Mouse (Mus musculus) limb, embryonic 12.5 days (tissue): ENCODE results near the gene Tsga10ip. TPM values are rescaled to one million over a fixed set of nuclear protein-coding genes. Genes with fewer than 3 reads are reported as not detected.

Experiments
- ATAC-seq: fragments of 200-750 bp; cut with Nextera tagmentation; 2 replicates; pipeline ENCODE4 v1.8.0; 2017; ENCODE audit warnings: low read depth, moderate TSS enrichment; ENCODE audit not compliant: insufficient number of reproducible peaks, insufficient read depth, low FRiP score, low TSS enrichment
- H3K27ac ChIP-seq: fragments of 300-500 bp; sonication (generic); 2 replicates; pipeline ENCODE4 v1.5.1; 2016; ENCODE audit warnings: mild to moderate bottlenecking, moderate library complexity
- H3K27me3 ChIP-seq: fragments of 300-500 bp; sonication (generic); 2 replicates; pipeline ENCODE4 v1.6.1; 2016; ENCODE audit warnings: mild to moderate bottlenecking, moderate library complexity
- H3K36me3 ChIP-seq: fragments of 300-500 bp; sonication (generic); 2 replicates; pipeline ENCODE4 v1.6.1; 2016; ENCODE audit warnings: mild to moderate bottlenecking, moderate library complexity
- H3K4me1 ChIP-seq: fragments of 300-500 bp; sonication (generic); replicated peaks from 2 replicates; pipeline ENCODE4 v1.6.1; 2016
- H3K4me2 ChIP-seq: fragments of 300-500 bp; sonication (generic); 2 replicates; pipeline ENCODE4 v1.6.1; 2016; ENCODE audit warnings: mild to moderate bottlenecking, moderate library complexity
- H3K4me3 ChIP-seq: fragments of 300-500 bp; sonication (generic); replicated peaks from 2 replicates; pipeline ENCODE4 v1.5.1; 2016; ENCODE audit warnings: mild to moderate bottlenecking
- H3K9ac ChIP-seq: fragments of 300-500 bp; sonication (generic); replicated peaks from 2 replicates; pipeline ENCODE4 v1.6.1; 2016; ENCODE audit warnings: mild to moderate bottlenecking, moderate library complexity
- H3K9me3 ChIP-seq: fragments of 300-500 bp; sonication (generic); 2 replicates; pipeline ENCODE4 v1.6.1; 2016; ENCODE audit warnings: mild to moderate bottlenecking, moderate library complexity
- WGBS: fragments of 180-500 bp; shearing (Covaris S2); methylation state at CpG from one replicate; pipeline ENCODE4 v1.1.7; 2016; 5-methylcytosine and 5-hydroxymethylcytosine counted together
- polyA plus RNA-seq: library from polyadenylated mRNA; unstranded; fragments of >200 nt; fragmentation: Nextera tagmentation; extraction: Ambion mirVana; gene quantifications from 2 replicates; pipeline ENCODE4 v1.2.1, GENCODE M21; 2016

The Tsga10ip gene
- polyA plus RNA-seq, 1 experiment from 2014 or later: 0.20 TPM

DNA sequence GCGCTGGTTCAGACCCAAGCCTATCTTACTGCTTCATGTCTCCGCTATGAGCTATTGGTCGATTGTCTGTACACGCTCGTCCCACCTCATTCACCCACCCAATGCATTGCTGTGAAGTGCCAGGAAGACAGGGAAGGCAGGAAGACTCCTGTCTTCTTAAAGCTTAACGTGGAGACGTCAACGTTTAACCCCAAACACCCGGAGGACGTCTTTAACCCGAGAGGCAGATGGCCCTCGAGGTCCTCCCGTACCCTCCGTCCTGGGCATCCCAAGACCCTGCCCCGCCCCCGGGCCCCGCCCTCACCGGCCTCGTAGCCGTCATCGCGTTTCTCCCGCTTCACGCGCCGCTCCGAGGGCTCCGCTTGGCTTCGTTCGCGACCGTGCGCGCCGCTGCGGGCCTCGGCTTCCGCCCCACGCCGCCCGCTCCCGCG lies 14.3 kb downstream of the Tsga10ip start:
- Histone ChIP-seq H3K27me3 (no peaks in the 10 kb centered on the region), H3K9ac (peak overlapping the region; percentile 94), H3K4me1 (peaks cover 29% of the 10 kb centered on the region), H3K4me2 (peak overlapping the region; percentile 93), H3K27ac (peak overlapping the region; percentile 81), H3K4me3 (peak overlapping the region; percentile 99), H3K9me3 (no peaks in the 10 kb centered on the region), H3K36me3 (peaks cover 35% of the 10 kb centered on the region)
- under 1% methylated on average over 42 of the region's 43 CpGs for WGBS
- ATAC-seq: no peak

DNA sequence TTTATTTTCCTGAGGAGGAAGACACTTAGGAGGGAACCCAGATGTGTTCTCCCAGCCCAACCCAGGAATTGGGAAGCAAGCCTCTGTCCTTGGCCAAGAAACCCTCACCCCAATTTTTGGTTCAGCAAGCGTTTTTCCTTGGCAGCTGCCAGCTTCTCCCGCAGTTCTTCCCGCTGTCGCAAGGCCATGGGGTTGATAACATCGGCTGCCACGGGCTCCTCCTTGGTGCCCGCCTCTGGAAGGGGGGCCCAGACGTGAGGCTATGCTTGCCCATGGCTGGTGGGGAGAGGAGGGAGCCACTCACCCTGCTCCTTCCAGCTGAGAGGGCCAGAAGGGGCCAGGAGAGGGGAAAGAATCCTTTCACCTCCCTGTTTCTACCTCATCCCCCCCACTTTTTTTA lies 17.6 kb downstream of the Tsga10ip start:
- WGBS: 94% methylated on average over 8 of the region's 8 CpGs
- H3K9ac ChIP-seq: no peak overlapping the region
- no peaks in the 10 kb centered on the region for H3K27me3 ChIP-seq
- H3K9me3 ChIP-seq: no peaks in the 10 kb centered on the region
- H3K4me2 ChIP-seq: no peak overlapping the region
- no peak overlapping the region for H3K4me3 ChIP-seq
- no peak overlapping the region for H3K27ac ChIP-seq
- H3K36me3 ChIP-seq: peaks cover 69% of the 10 kb centered on the region
- H3K4me1 ChIP-seq: peaks cover 21% of the 10 kb centered on the region
- ATAC-seq: no peak

GRCm38 (mm10) chr19:5383326-5383725 lies 19.0 kb downstream of the Tsga10ip start:
- Histone ChIP-seq H3K36me3 (peaks cover 82% of the 10 kb centered on the region), H3K4me2 (no peak overlapping the region), H3K27ac (no peak overlapping the region), H3K4me3 (no peak overlapping the region), H3K27me3 (no peaks in the 10 kb centered on the region), H3K9ac (no peak overlapping the region), H3K4me1 (peaks cover 13% of the 10 kb centered on the region), H3K9me3 (no peaks in the 10 kb centered on the region)
- ATAC-seq: no peak
- WGBS: 93% methylated on average over 12 of the region's 12 CpGs

DNA sequence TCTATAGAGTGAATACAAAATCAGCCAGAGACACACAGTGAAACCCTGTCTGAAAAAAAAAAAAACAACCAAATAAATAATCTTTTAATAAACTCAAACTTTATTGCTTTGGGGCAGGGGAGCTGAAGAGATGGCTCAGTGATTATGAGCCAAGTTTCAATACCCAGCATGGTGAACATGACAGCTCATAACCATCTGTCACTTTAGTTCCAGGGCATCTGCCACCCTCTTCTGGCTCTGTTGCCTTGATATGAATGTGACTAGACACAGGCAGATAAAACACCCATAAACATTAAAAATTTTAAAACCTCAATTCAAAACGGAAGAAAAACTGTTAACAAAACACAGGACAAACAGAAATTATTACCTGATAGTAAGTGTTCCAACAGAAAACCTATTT lies 24.9 kb downstream of the Tsga10ip start:
- no peak overlapping the region for H3K27ac ChIP-seq
- H3K9ac ChIP-seq: no peak overlapping the region
- no peaks in the 10 kb centered on the region for H3K4me1 ChIP-seq
- H3K27me3 ChIP-seq: no peaks in the 10 kb centered on the region
- H3K36me3 ChIP-seq: peaks cover 73% of the 10 kb centered on the region
- no peak overlapping the region for H3K4me3 ChIP-seq
- no peak for ATAC-seq
- no peaks in the 10 kb centered on the region for H3K9me3 ChIP-seq
- H3K4me2 ChIP-seq: no peak overlapping the region
- 91% methylated on average over 1 of the region's 1 CpGs for WGBS

- ATAC-seq: no peak
- Histone ChIP-seq H3K9me3 (no peaks in the 10 kb centered on the region), H3K36me3 (peaks cover 71% of the 10 kb centered on the region), H3K9ac (no peak overlapping the region), H3K4me1 (no peaks in the 10 kb centered on the region), H3K27me3 (no peaks in the 10 kb centered on the region), H3K27ac (no peak overlapping the region), H3K4me3 (no peak overlapping the region), H3K4me2 (no peak overlapping the region)
- 71% methylated on average over 4 of the region's 4 CpGs for WGBS
Observed at GRCm38 (mm10) chr19:5374748-5375147, 27.6 kb downstream of the Tsga10ip start.

DNA sequence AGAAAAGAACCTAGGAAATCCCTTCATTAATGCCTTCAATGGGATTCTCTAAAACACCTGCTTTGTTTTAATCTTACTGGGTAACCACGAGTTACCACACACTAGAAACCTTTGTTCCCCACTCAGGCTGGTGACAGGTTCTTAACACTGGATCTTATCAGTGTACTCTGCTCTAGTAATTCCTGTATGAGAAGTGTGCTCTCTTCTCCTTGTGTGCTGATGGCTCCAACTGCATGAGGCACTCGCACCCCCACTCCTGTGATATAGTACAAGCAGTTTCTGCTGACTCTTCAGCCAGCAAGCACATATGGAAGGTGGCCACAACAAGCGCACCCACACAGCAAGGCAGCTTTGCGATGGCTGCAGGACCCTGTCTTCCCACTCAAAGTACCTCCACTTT lies 28.1 kb downstream of the Tsga10ip start:
- Histone ChIP-seq H3K36me3 (peaks cover 71% of the 10 kb centered on the region), H3K27me3 (no peaks in the 10 kb centered on the region), H3K4me1 (no peaks in the 10 kb centered on the region), H3K9ac (no peak overlapping the region), H3K9me3 (no peaks in the 10 kb centered on the region), H3K4me2 (no peak overlapping the region), H3K27ac (no peak overlapping the region), H3K4me3 (no peak overlapping the region)
- ATAC-seq: no peak
- WGBS: 84% methylated on average over 4 of the region's 4 CpGs

- Histone ChIP-seq H3K4me3 (no peak overlapping the region), H3K9me3 (no peaks in the 10 kb centered on the region), H3K4me1 (peaks cover 9% of the 10 kb centered on the region), H3K27ac (no peak overlapping the region), H3K9ac (no peak overlapping the region), H3K36me3 (peaks cover 68% of the 10 kb centered on the region), H3K4me2 (no peak overlapping the region), H3K27me3 (no peaks in the 10 kb centered on the region)
- no peak for ATAC-seq
- WGBS: 89% methylated on average over 7 of the region's 7 CpGs
Observed at GRCm38 (mm10) chr19:5372724-5373123, 29.6 kb downstream of the Tsga10ip start.

- Histone ChIP-seq H3K36me3 (peaks cover 57% of the 10 kb centered on the region), H3K9ac (no peak overlapping the region)
- 89% methylated on average over 3 of the region's 3 CpGs for WGBS
Observed at GRCm38 (mm10) chr19:5370932-5371331, 31.4 kb downstream of the Tsga10ip start.

GRCm38 (mm10) chr19:5367455-5367854 lies 34.9 kb downstream of the Tsga10ip start:
- Histone ChIP-seq H3K4me1 (peaks cover 17% of the 10 kb centered on the region), H3K4me3 (peak overlapping the region; percentile 98), H3K27ac (peak overlapping the region; percentile 96), H3K36me3 (peaks cover 69% of the 10 kb centered on the region), H3K9ac (peak overlapping the region; percentile 90), H3K9me3 (no peaks in the 10 kb centered on the region), H3K27me3 (no peaks in the 10 kb centered on the region), H3K4me2 (peak overlapping the region; percentile 67)
- WGBS: 9% methylated on average over 11 of the region's 11 CpGs
- no peak for ATAC-seq

More at GRCm38 (mm10) chr19:5370932-5371331, 31.4 kb downstream of the Tsga10ip start:
- Histone ChIP-seq H3K27ac (no peak overlapping the region), H3K9me3 (no peaks in the 10 kb centered on the region), H3K4me1 (peaks cover 13% of the 10 kb centered on the region), H3K4me3 (no peak overlapping the region), H3K27me3 (no peaks in the 10 kb centered on the region), H3K4me2 (no peak overlapping the region)
- ATAC-seq: no peak

GRCm38 (mm10) chr19:5367053-5367359 lies 35.3 kb downstream of the Tsga10ip start, which contains the start of gene Banf1:
Banf1 (minus strand) TSS chr19:5367168.
- Histone ChIP-seq H3K4me2 (peak within 1 kb of the TSS; percentile 67), H3K4me1 (peaks cover 17% of the 10 kb centered on the region), H3K9me3 (no peaks in the 10 kb centered on the region), H3K4me3 (peak within 1 kb of the TSS; percentile 98), H3K36me3 (peaks cover 64% of the 10 kb centered on the region), H3K27me3 (no peaks in the 10 kb centered on the region), H3K9ac (peak within 1 kb of the TSS; percentile 90), H3K27ac (peak within 1 kb of the TSS; percentile 96)
- ATAC-seq: no peak
- WGBS: under 1% methylated on average over 33 of the region's 33 CpGs

DNA sequence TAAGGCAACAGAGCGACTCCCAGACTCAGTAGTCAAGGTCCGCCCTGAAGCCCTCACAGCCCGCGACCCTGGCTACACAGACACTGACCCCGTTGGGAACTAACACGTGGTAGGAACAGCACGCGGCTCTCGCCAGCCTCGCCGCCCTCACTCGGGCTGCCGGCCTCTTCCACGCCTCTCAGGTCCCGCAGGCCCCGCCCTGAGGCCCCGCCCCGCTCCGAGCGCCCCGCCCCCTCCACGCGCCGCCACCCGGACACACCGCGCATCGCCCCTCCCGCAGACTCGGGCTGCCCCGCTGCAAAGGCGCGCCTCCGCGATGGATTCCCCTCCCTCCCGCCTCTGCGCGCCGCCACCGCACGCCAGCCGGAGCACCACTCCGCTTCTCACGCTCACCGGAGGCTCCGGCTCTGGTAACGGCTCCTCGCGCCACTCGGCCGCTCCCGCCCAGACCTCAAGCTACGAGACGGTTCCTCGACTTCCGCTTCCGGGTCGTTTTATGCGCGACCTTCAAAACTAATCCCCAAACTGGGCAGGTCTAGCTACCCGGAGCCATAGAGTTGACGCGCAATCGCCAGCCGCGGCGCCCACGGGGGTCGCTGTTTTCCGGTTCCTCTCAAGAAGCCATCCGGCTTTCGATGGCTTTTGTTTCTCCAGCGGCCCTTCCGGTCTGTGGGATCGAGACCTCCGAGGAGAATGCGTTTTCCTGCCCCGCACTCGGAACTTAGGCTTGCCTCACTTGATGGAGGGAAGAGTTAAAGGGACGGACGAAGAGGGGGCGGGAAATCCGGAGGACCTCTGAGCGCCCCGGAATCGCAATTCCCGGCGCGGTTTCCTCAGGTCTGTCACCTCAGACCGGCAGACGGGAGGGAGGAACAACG lies 35.9 kb downstream of the Tsga10ip start, which contains the start of gene Eif1ad:
Gene Eif1ad (plus strand): TSS at position 567 of the 878 bp plus-strand sequence.
- under 1% methylated on average over 82 of the region's 92 CpGs for WGBS
- H3K4me3 ChIP-seq: peak within 1 kb of the TSS; percentile 98
- H3K27me3 ChIP-seq: no peaks in the 10 kb centered on the region
- H3K36me3 ChIP-seq: peaks cover 58% of the 10 kb centered on the region
- peaks cover 17% of the 10 kb centered on the region for H3K4me1 ChIP-seq
- peak within 1 kb of the TSS; percentile 96 for H3K27ac ChIP-seq
- no peaks in the 10 kb centered on the region for H3K9me3 ChIP-seq
- peak; percentile 92 for ATAC-seq
- H3K4me2 ChIP-seq: peak within 1 kb of the TSS; percentile 67
- peak within 1 kb of the TSS; percentile 90 for H3K9ac ChIP-seq
